Mouse (Mus musculus) lung, postnatal 0 days (tissue): Measurements from ENCODE around the gene Fgfr3.
A peak's percentile ranks its signal among the peaks of the same experiment; 100 is the strongest.

Experiments used
- CTCF ChIP-seq: IDR thresholded peaks from 2 replicates; pipeline ENCODE4 v1.5.1; 2016; ENCODE audit warnings: antibody characterized with exemption, mild to moderate bottlenecking
- EP300 ChIP-seq: IDR thresholded peaks from 2 replicates; pipeline ENCODE4 v1.6.1; 2016; ENCODE audit warnings: antibody characterized with exemption, mild to moderate bottlenecking, control low read depth

DNA sequence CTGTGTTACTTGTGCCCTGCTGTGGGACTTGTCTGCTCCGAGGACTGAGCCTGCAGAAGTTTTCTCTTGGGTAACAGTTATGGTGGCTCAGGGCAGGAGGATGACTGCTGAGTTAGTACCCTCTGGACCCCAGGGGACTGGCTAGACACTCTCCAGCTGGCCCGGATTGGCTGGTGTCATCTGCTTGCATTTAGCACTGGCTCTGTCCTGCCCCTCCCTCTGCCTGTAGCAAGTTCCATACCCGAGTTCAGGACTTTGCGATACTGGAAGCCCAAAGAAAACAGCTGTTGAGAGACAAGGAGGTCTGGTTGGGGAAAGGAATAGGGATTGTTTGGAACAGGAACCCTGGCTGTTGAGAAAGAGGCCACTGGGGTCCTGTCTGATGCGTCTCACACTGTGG, 9.0 kb downstream of the Fgfr3 start:
- TF ChIP-seq CTCF (no peak), EP300 (peak; percentile 48)
